Mouse (Mus musculus) stomach, postnatal 0 days (tissue): ENCODE measurements around the gene Rgs12.

Experiments
- CTCF ChIP-seq: IDR thresholded peaks from 2 replicates; pipeline ENCODE4 v1.5.1; 2016; ENCODE audit warnings: antibody characterized with exemption, low read depth, mild to moderate bottlenecking, moderate library complexity
- EP300 ChIP-seq: optimal IDR thresholded peaks from 2 replicates; pipeline ENCODE3; 2016; ENCODE audit warnings: antibody characterized with exemption

DNA sequence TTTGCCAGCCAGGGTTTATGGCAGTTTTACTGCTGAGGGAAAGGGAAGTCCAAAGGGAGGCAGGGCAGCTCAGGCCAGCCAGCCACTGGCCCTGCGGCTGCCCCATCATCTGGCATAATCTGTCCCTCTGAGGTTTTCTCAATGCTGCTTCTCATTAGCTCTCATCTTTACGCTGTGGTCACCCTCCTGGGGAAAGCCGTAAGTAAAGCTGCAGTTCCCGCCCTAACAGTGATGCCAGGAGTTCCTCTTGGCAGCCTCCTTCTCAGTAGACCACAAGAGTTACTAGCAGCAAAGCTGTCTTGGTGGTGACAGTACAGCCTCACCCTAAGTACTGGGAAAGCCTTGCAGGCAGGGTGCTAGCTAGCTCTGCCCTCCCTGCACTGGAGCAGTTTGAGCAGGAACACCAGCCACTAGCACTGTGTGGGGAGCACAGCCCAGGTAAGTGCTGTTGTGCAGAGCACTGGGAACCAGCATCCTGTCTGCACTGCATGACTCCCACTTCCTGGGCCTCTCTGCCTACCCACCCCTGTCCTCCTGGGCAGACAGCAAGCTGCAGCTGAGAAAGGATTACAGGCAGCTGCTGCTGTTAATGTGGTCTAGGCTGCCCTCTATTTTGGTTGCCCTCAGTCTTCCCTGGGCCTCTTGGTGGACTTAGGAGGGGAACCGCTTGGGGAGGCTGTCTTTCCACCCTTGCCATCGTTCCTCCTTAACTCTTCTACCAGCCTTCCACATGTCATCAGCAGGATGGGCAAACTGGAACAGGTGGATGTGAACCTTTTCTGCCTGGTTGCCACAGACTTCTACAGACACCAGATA, 41.1 kb upstream of the Rgs12 start, which contains the start of gene Msantd1:
- TF ChIP-seq EP300 = no peak
- TF ChIP-seq CTCF = no peak
